Mouse (Mus musculus): ENCODE measurements around the gene Hat1.

GRCm38 (mm10) chr2:71473830-71474229 is 85.1 kb downstream of the Hat1 start:
- TF ChIP-seq EP300 (optimal IDR thresholded peaks at IDR 0.05) (no peak), CTCF (IDR thresholded peaks at IDR 0.05; ENCODE audit: low read depth) (no peak)
